Mouse (Mus musculus): ENCODE results near the gene Gpr149. TPM values are rescaled to one million over a fixed set of nuclear protein-coding genes. Genes with fewer than 3 reads are reported as not detected.

The Gpr149 gene
- polyA plus RNA-seq (2016; fragmentation: Nextera tagmentation; extraction: Ambion mirVana) = 0.11 and 0.16 TPM in 2 replicates

DNA sequence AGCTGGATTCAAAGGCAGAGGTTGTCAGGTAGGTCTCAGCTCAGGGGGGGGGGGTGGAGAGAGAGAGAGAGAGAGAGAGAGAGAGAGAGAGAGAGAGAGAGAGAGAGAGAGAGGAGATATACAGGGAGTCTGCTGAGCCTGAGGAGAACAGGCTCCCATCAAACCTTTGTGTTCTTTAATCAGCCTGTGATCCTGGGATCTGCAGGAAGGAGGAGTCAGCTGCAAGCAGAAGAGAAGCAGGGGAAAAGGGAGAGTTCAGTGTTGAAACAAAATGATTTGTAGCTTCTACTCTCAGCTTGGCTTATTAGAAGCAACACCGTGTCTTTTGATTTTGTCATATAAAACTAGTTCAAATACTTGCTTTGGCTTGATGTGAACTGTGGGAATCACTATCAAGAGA is at the start of gene Gpr149:
Gpr149 (minus strand) TSS at position 168 of the 400 bp plus-strand sequence.
- peak within 1 kb of the TSS; percentile 63 for H3K4me3 ChIP-seq
- peaks cover 14% of the 10 kb centered on the region for H3K4me1 ChIP-seq
- no peak for DNase-seq (ENCODE audit: low spot score)
- H3K27ac ChIP-seq (replicated peaks) = no peak within 1 kb of the TSS
- no peaks in the 10 kb centered on the region for H3K9me3 ChIP-seq (replicated peaks)
- H3K27me3 ChIP-seq (ENCODE audit: low read depth, poor library complexity, severe bottlenecking) = peaks cover 34% of the 10 kb centered on the region
- no peaks in the 10 kb centered on the region for H3K36me3 ChIP-seq
- WGBS = 86% methylated on average over 1 of the region's 1 CpGs

DNA sequence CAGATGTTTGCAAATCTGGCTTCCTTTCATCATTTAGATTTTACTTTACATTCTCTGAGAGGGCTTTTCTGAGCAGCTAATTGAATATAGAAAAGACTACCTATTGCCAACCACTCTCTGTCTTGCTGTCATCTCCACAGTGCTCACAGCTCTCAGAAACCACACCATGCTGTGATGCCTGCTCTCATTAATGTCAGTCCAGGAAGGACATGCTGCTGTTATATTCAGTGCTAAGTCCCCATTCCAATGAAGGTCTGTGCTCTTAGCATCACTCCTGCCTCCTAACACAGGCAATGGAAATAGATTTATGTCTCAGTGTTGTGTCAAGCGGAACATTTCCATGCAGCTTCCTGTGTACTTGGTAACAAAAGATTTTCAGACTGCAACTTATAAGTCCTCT is 45.6 kb upstream of the Gpr149 start:
- Histone ChIP-seq H3K27me3 (ENCODE audit: low read depth, poor library complexity, severe bottlenecking) (no peaks in the 10 kb centered on the region), H3K27ac (replicated peaks) (no peak overlapping the region), H3K9me3 (replicated peaks) (no peaks in the 10 kb centered on the region), H3K36me3 (no peaks in the 10 kb centered on the region), H3K4me3 (no peak overlapping the region), H3K4me1 (no peaks in the 10 kb centered on the region)
- WGBS = 91% methylated on average over 1 of the region's 1 CpGs
- no peak for DNase-seq (ENCODE audit: low spot score)

DNA sequence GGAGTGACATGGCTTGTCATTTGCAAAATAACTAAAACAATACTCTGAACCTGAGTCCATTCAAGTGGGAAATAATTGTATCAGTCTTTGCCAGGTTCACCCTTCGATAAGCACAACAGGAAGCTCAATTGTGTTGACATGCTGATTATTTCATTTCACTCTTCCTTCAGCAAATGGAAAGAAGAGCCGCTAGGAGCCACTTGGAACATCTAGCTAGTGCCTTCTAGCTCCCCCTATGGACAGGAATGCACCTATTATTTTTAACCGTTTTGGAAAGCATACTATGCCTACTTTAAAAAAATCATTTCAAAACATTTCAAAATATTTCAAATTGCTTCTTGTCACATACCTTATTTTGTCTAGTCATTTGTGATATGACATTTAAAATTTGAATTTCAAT is 5.9 kb upstream of the Gpr149 start:
- Histone ChIP-seq H3K27me3 (ENCODE audit: low read depth, poor library complexity, severe bottlenecking) (no peaks in the 10 kb centered on the region), H3K9me3 (replicated peaks) (no peaks in the 10 kb centered on the region), H3K36me3 (no peaks in the 10 kb centered on the region), H3K4me1 (no peaks in the 10 kb centered on the region), H3K27ac (replicated peaks) (no peak overlapping the region), H3K4me3 (no peak overlapping the region)
- no peak for DNase-seq (ENCODE audit: low spot score)
- 68% methylated on average over 3 of the region's 3 CpGs for WGBS

DNA sequence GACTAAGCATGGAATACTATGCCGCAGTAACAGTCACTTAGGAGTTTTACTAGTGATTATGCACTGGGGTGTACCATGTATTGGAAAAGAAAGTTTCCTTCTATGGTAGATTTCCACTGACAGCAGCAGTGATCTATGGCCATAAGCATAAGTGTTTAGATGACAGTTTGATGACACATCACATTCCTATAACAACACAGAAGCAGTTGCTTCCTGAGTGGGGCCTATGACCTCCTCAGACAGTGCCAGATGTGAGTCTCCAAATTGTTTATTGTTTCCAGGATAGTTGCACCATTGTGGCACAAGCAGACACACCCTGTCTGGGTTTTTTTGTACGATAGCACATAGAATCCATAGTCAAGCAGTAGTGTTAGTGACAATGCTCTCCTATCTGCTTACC is 991 bp upstream of the Gpr149 start:
- 88% methylated on average over 2 of the region's 2 CpGs for WGBS
- H3K27ac ChIP-seq (replicated peaks) = no peak overlapping the region
- peaks cover 34% of the 10 kb centered on the region for H3K27me3 ChIP-seq (ENCODE audit: low read depth, poor library complexity, severe bottlenecking)
- no peaks in the 10 kb centered on the region for H3K36me3 ChIP-seq
- no peaks in the 10 kb centered on the region for H3K9me3 ChIP-seq (replicated peaks)
- H3K4me1 ChIP-seq = peaks cover 14% of the 10 kb centered on the region
- no peak overlapping the region for H3K4me3 ChIP-seq
- no peak for DNase-seq (ENCODE audit: low spot score)

DNA sequence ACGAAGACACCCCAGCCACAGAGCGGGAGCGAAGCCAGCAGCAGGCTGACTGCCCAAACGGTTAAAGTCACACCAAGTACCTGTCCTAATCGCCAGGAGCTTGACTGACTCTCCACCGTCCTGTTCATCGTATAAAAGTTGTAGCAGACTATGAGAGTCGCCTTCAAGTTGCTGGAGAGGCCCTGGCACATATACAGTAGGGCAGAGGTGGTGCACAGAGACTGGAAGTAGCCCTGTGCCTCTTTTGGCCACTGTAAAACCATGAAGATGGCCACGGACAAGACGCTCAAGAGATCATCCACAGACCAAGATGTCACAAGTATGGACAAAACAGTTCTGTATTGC is 921 bp downstream of the Gpr149 start:
- WGBS = 18% methylated on average over 10 of the region's 10 CpGs
- Histone ChIP-seq H3K27ac (replicated peaks) (peak overlapping the region; percentile 59; the same call in 1 of the 2 replicates), H3K27me3 (ENCODE audit: low read depth, poor library complexity, severe bottlenecking) (peaks cover 34% of the 10 kb centered on the region), H3K36me3 (no peaks in the 10 kb centered on the region), H3K4me3 (peak overlapping the region; percentile 63), H3K4me1 (peaks cover 14% of the 10 kb centered on the region), H3K9me3 (replicated peaks) (no peaks in the 10 kb centered on the region)
- no peak for DNase-seq (ENCODE audit: low spot score)

DNA sequence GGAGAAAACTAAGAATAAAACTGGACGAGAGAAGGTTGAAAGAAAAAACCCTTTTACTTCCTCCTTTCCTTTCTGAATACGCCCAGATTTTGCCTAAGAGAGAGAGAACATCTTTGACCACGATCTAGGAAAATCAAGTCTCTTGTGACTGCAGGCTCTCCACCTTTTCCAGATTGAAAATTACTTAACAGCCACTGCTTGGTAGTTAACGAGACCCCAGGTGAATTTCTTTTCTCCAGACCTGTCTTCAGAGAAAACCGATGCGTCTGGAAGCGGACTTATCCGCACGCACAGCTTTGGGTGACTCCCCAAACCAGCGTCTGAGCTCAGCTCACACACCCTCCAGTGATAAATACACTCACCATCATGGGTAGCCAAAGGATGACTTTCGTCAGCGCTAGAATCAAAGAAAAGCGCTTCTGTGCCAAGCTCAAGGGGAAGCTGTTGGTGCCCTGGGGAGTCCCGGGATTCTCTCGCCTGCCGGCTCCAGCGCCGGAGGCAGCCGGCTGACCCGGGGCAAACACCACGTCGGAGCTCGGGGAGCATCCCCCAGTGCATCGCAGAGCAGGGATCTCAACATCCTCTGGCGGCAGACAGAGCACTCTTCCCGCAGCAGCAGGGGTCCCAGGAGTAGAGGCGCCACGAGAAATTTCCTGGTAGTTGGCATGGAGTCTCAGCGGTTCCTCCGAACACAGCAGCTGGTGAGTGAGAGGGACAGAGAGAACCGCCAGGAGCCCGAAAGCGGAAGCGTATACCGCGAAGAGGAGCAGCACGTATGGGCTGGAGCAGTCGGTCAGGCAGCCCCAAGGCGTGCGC is 1.5 kb downstream of the Gpr149 start:
- H3K27me3 ChIP-seq (ENCODE audit: low read depth, poor library complexity, severe bottlenecking) = peaks cover 34% of the 10 kb centered on the region
- peak overlapping the region; percentile 63 for H3K4me3 ChIP-seq
- peak; percentile 50 for DNase-seq (ENCODE audit: low spot score)
- peak overlapping the region; percentile 59; the same call in 1 of the 2 replicates for H3K27ac ChIP-seq (replicated peaks)
- H3K36me3 ChIP-seq = no peaks in the 10 kb centered on the region
- no peaks in the 10 kb centered on the region for H3K9me3 ChIP-seq (replicated peaks)
- peaks cover 14% of the 10 kb centered on the region for H3K4me1 ChIP-seq
- WGBS = 2% methylated on average over 40 of the region's 40 CpGs

DNA sequence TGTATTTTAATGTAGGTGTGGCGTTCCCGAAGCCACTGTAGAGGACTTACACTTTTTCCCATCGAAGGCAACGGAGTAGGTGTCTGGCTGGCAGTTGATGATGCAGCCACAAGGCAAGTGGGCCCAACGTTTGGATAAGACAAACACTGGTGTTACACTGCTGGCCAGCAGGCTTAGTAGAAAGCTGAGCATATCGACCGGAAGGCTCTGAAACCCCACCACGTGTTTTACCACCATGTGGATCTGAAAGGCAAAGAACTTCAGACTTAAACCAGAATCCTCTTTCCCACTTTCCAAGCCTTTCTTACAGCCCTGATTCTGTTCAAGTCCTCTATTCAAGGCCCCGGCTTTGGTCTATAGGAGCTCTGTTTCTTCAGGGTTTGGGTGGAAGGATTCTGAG is 2.5 kb downstream of the Gpr149 start:
- no peak for DNase-seq (ENCODE audit: low spot score)
- no peak overlapping the region for H3K27ac ChIP-seq (replicated peaks)
- H3K4me1 ChIP-seq = peaks cover 14% of the 10 kb centered on the region
- no peak overlapping the region for H3K4me3 ChIP-seq
- H3K36me3 ChIP-seq = no peaks in the 10 kb centered on the region
- no peaks in the 10 kb centered on the region for H3K9me3 ChIP-seq (replicated peaks)
- WGBS = 78% methylated on average over 9 of the region's 9 CpGs
- H3K27me3 ChIP-seq (ENCODE audit: low read depth, poor library complexity, severe bottlenecking) = peaks cover 34% of the 10 kb centered on the region

DNA sequence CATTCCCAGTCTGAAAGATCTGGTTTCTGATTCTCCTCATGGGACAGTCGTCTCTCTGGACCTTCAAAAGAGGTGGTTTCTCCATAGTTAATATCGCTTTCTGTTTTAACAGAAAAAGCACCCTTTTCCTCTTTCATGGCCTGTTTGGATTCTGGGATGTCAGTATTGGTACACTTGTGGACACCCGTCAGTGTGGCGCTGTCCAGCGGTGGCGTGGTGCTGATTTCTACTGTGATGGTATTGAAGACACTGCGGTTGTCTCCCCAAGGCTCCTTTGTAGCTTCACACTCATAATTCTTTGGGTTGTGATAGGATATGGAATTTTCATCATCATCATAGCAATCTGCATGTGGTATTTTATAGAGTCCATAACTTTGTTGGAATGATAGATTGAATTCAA is 10.1 kb downstream of the Gpr149 start:
- Histone ChIP-seq H3K36me3 (no peaks in the 10 kb centered on the region), H3K4me3 (no peak overlapping the region), H3K27me3 (ENCODE audit: low read depth, poor library complexity, severe bottlenecking) (no peaks in the 10 kb centered on the region), H3K27ac (replicated peaks) (no peak overlapping the region), H3K4me1 (no peaks in the 10 kb centered on the region), H3K9me3 (replicated peaks) (no peaks in the 10 kb centered on the region)
- peak; percentile 36 for DNase-seq (ENCODE audit: low spot score)
- 23% methylated on average over 7 of the region's 7 CpGs for WGBS

DNA sequence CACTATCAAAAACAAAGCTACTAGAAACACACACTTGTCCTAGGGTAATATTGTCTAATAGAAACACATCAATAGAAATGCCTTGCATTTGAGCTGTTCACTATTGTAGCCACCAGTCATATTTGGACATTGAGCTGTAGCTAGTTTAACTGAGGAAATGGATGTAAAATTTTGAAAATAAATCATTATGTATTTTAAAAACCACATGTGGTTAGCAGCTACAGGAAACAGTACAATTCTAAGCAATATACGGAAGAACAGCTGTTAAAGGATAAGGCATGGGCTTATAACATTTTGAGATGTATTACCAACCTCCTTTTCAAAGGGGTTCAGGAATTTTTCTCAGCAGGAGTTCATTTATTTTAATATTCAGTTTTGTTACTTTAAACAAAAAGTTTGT is 19.9 kb downstream of the Gpr149 start:
- no peaks in the 10 kb centered on the region for H3K27me3 ChIP-seq (ENCODE audit: low read depth, poor library complexity, severe bottlenecking)
- H3K4me1 ChIP-seq = no peaks in the 10 kb centered on the region
- 91% methylated on average over 1 of the region's 1 CpGs for WGBS
- H3K4me3 ChIP-seq = no peak overlapping the region
- no peak overlapping the region for H3K27ac ChIP-seq (replicated peaks)
- H3K36me3 ChIP-seq = no peaks in the 10 kb centered on the region
- no peak for DNase-seq (ENCODE audit: low spot score)
- H3K9me3 ChIP-seq (replicated peaks) = no peaks in the 10 kb centered on the region

DNA sequence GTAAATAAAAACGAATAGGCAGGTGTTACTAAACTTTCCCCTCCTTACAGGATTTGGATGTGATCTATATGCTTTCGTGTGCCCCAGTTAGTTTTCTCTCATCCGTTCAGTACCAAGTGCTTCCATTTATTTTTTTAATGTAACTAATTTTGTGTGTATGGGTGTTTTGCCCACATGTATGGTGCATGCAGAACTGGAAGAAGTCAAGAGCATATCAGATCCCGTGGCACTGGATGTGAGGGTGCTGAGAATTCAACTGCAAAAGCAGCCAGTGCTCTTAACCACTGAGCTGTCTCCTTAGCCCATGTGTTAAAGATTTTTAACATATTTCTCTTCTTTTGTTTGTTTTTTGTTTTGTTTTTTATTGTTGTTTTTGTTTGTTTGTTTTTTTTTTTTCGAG is 77.3 kb downstream of the Gpr149 start:
- H3K27me3 ChIP-seq (ENCODE audit: low read depth, poor library complexity, severe bottlenecking) = no peaks in the 10 kb centered on the region
- H3K9me3 ChIP-seq (replicated peaks) = no peaks in the 10 kb centered on the region
- H3K36me3 ChIP-seq = no peaks in the 10 kb centered on the region
- 69% methylated on average over 5 of the region's 5 CpGs for WGBS
- no peak overlapping the region for H3K4me3 ChIP-seq
- DNase-seq (ENCODE audit: low spot score) = no peak
- H3K27ac ChIP-seq (replicated peaks) = no peak overlapping the region
- H3K4me1 ChIP-seq = no peaks in the 10 kb centered on the region

DNA sequence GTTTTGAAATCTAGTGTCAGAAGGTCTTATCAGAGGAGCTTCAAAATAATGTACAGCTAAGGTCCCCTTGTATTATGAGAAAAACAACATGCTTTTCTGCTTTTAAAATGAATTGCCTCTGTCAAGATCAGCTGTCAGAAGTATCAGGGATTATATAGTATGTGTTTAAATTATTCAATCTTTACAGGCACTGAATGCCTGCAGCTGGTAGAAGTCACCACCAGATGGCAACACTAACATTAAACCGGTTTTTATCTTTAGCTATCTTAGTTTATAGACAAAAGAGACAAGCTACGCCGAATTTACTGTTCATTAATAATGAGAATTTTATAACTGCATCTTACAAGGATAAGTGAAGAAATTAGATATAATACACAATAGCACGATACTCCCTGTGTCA is 77.8 kb downstream of the Gpr149 start:
- Histone ChIP-seq H3K27ac (replicated peaks) (no peak overlapping the region), H3K9me3 (replicated peaks) (no peaks in the 10 kb centered on the region), H3K4me3 (no peak overlapping the region), H3K36me3 (no peaks in the 10 kb centered on the region), H3K4me1 (no peaks in the 10 kb centered on the region), H3K27me3 (ENCODE audit: low read depth, poor library complexity, severe bottlenecking) (no peaks in the 10 kb centered on the region)
- 56% methylated on average over 4 of the region's 4 CpGs for WGBS
- DNase-seq (ENCODE audit: low spot score) = no peak

DNA sequence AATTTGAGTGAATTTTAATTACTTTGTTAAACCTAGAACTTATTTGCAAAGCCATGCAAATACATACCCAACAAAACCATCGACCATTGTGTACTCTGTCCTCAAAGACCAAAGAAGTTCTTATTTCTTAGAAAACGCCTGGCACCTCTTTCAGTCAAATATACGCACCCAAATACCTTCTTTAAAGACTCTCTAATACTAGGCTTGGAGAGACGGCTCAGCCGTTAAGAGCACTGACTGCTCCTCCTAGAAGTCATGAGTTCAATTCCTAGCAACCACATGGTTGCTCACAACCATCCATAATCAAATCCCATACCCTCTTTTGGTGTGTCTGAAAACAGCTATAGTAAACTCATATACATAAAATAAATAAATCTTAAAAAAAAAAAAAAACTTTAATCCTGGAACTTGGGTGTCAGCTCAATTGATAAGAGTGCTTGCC is 97.7 kb downstream of the Gpr149 start:
- Histone ChIP-seq H3K4me1 (peaks cover 17% of the 10 kb centered on the region), H3K27ac (replicated peaks) (peak overlapping the region; percentile 97), H3K9me3 (replicated peaks) (no peaks in the 10 kb centered on the region), H3K27me3 (ENCODE audit: low read depth, poor library complexity, severe bottlenecking) (no peaks in the 10 kb centered on the region; the same call in 1 of the 2 replicates), H3K4me3 (peak overlapping the region; percentile 92), H3K36me3 (peaks cover 2% of the 10 kb centered on the region; the same call in 1 of the 2 replicates)
- no peak for DNase-seq (ENCODE audit: low spot score)
- WGBS = 36% methylated on average over 5 of the region's 5 CpGs

DNA sequence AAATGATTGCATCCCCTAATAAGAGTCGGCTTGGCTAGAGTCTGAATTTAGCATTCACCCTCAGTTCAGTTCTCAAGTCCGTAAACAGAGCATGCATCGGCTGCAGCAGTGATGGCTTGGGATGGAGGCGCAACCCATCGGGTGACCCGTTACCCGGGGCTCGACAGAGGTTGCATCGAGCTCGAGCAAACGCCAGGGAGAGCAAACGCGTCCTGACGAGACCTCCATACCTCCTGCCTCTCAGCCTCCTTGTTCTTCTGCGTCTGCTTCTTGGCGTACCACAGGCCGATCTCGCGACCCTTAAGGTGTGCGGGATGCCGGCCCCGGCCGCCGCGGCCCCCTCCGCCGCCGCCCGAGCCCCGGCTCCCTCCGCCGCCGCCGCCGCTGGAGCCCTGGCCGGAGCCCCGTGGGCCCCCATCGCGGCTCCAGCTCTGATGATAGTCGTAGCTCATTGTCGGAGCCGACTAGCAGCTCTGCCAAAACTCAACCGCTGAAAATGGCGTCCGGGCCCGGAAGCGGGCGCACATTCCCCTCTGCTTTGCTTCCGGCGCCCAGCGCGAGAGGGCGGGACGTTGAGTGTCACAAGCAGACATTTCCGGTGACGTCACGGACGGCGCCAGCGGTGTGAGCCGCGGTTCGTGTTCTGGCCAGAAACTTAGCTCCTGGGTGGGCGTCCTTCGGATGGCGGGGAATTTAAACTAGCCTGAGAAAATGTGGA is 98.3 kb downstream of the Gpr149 start, which contains the start of gene Dhx36:
Dhx36 (minus strand) TSS at position 517 of the 718 bp plus-strand sequence.
- H3K4me1 ChIP-seq = peaks cover 17% of the 10 kb centered on the region
- peak within 1 kb of the TSS; percentile 97 for H3K27ac ChIP-seq (replicated peaks)
- DNase-seq (ENCODE audit: low spot score) = peak; percentile 96
- H3K9me3 ChIP-seq (replicated peaks) = no peaks in the 10 kb centered on the region
- peak within 1 kb of the TSS; percentile 92 for H3K4me3 ChIP-seq
- H3K36me3 ChIP-seq = peaks cover 8% of the 10 kb centered on the region
- WGBS = under 1% methylated on average over 60 of the region's 66 CpGs
- H3K27me3 ChIP-seq (ENCODE audit: low read depth, poor library complexity, severe bottlenecking) = no peaks in the 10 kb centered on the region; the same call in 1 of the 2 replicates
